Mouse (Mus musculus): ENCODE measurements around the gene Fam216b.

- TF ChIP-seq POLR2A (IDR thresholded peaks at IDR 0.05; ENCODE audit: control insufficient read depth, extremely low read depth, insufficient read depth, low read length, poor library complexity) (no peak), CTCF (IDR thresholded peaks at IDR 0.05; ENCODE audit: borderline replicate concordance, control insufficient read depth, extremely low read depth, insufficient read depth, low read length, poor library complexity) (no peak)
Observed at GRCm38 (mm10) chr14:78108388-78108787, 19.6 kb upstream of the Fam216b start.

Measured in thymus, adult 2 months (tissue).